Comparison of ENCODE assay signal across 7 mouse cellular contexts in genomic region chr7:43797333-43797769, GRCm38 (mm10). TPM values are rescaled to one million over a fixed set of nuclear protein-coding genes. Genes with fewer than 3 reads are reported as not detected.
A peak's percentile ranks its signal among the peaks of the same experiment; 100 is the strongest.
DNase-seq lines count a peak whose midpoint lies in the region; ATAC-seq and TF ChIP-seq lines count a peak whose summit lies in the region.

Gene Klk8, plus strand, starts transcription at chr7:43797577.

- H3K9ac ChIP-seq in ES-Bruce4 (ENCODE audit: low read depth, poor library complexity, severe bottlenecking): peak within 1 kb of the TSS; percentile 46
- H3K9ac ChIP-seq in neural tube, embryonic 15.5 days (replicated peaks): peak within 1 kb of the TSS; percentile 45

- no peak for TF ChIP-seq CTCF in ES-Bruce4 (IDR thresholded peaks at IDR 0.05; ENCODE audit: low read depth, low read length)
- TF ChIP-seq CTCF in bone marrow macrophage, adult 2 months (IDR thresholded peaks at IDR 0.05; ENCODE audit: low read depth, low read length): no peak
- no peak for TF ChIP-seq CTCF in lung, adult 2 months (IDR thresholded peaks at IDR 0.05; ENCODE audit: insufficient read depth, low read length)

- peak; percentile 74 for ATAC-seq in neural tube, embryonic 15.5 days (ENCODE audit: low FRiP score)
- ATAC-seq in erythroblast, adult 5-6 weeks (replicated peaks; ENCODE audit: low FRiP score, poor library complexity, severe bottlenecking): no peak

- H3K27me3 ChIP-seq in ES-Bruce4 (ENCODE audit: control insufficient read depth, insufficient read depth, low read length, poor library complexity, severe bottlenecking): no peaks in the 10 kb centered on the region
- H3K27me3 ChIP-seq in heart, embryonic 10.5 days (ENCODE audit: insufficient read depth, poor library complexity, severe bottlenecking): peaks cover 54% of the 10 kb centered on the region
- H3K27me3 ChIP-seq in neural tube, embryonic 15.5 days (replicated peaks): peaks cover 37% of the 10 kb centered on the region

- no peak for TF ChIP-seq POLR2A in ES-Bruce4 (IDR thresholded peaks at IDR 0.05; ENCODE audit: insufficient read depth, low read length)
- no peak for TF ChIP-seq POLR2A in bone marrow macrophage, adult 2 months (IDR thresholded peaks at IDR 0.05; ENCODE audit: borderline replicate concordance, low read depth, low read length)
- TF ChIP-seq POLR2A in lung, adult 2 months (IDR thresholded peaks at IDR 0.05; ENCODE audit: borderline replicate concordance, extremely low read depth, low read depth, low read length): no peak

- H3K27ac ChIP-seq in ES-Bruce4 (ENCODE audit: insufficient read depth, low read length): no peak within 1 kb of the TSS
- no peak within 1 kb of the TSS for H3K27ac ChIP-seq in bone marrow macrophage, adult 2 months (ENCODE audit: insufficient read depth, low read depth, low read length)
- H3K27ac ChIP-seq in heart, embryonic 10.5 days: 0 out of 2 replicates have a peak within 1 kb of the TSS, but pooled peaks have one; percentile 38
- no peak within 1 kb of the TSS for H3K27ac ChIP-seq in neural tube, embryonic 15.5 days (replicated peaks)

- no peak for TF ChIP-seq EP300 in ES-Bruce4 (IDR thresholded peaks at IDR 0.05; ENCODE audit: insufficient read depth, low read depth, low read length)

- under 1% methylated on average over 28 of the region's 28 CpGs for WGBS in heart, embryonic 10.5 days
- under 1% methylated on average over 28 of the region's 28 CpGs for WGBS in lung, adult 2 months
- under 1% methylated on average over 28 of the region's 28 CpGs for WGBS in neural tube, embryonic 15.5 days

- peak within 1 kb of the TSS; percentile 63 for H3K4me3 ChIP-seq in ES-Bruce4 (ENCODE audit: low read depth, low read length)
- peak within 1 kb of the TSS; percentile 62 for H3K4me3 ChIP-seq in bone marrow macrophage, adult 2 months (ENCODE audit: insufficient read depth, low read length)
- H3K4me3 ChIP-seq in heart, embryonic 10.5 days: peak within 1 kb of the TSS; percentile 68
- peak within 1 kb of the TSS; percentile 81 for H3K4me3 ChIP-seq in lung, adult 2 months (replicated peaks; ENCODE audit: extremely low read depth, low read depth, low read length)
- peak within 1 kb of the TSS; percentile 53 for H3K4me3 ChIP-seq in neural tube, embryonic 15.5 days (replicated peaks)

- no peaks in the 10 kb centered on the region for H3K36me3 ChIP-seq in ES-Bruce4 (ENCODE audit: control insufficient read depth, insufficient read depth, low read length, poor library complexity, severe bottlenecking)
- no peaks in the 10 kb centered on the region for H3K36me3 ChIP-seq in heart, embryonic 10.5 days
- H3K36me3 ChIP-seq in neural tube, embryonic 15.5 days: no peaks in the 10 kb centered on the region

- no peaks in the 10 kb centered on the region for H3K4me1 ChIP-seq in ES-Bruce4 (ENCODE audit: control insufficient read depth, insufficient read depth, low read length)
- H3K4me1 ChIP-seq in bone marrow macrophage, adult 2 months (ENCODE audit: control insufficient read depth, insufficient read depth, low read length): 0 out of 2 replicates have a peak, but pooled peaks cover 4% of the 10 kb centered on the region
- H3K4me1 ChIP-seq in heart, embryonic 10.5 days: peaks cover 12% of the 10 kb centered on the region; the same call in 1 of the 2 replicates
- peaks cover 4% of the 10 kb centered on the region for H3K4me1 ChIP-seq in lung, adult 2 months (ENCODE audit: control insufficient read depth, insufficient read depth, low read length)
- peaks cover 22% of the 10 kb centered on the region for H3K4me1 ChIP-seq in neural tube, embryonic 15.5 days

- no peak for DNase-seq in heart, embryonic 10.5 days (ENCODE audit: low spot score)
- DNase-seq in kidney, adult 9 months: peak; percentile 9
- peak; percentile 47 for DNase-seq in lung, adult 2 months

- no peaks in the 10 kb centered on the region for H3K9me3 ChIP-seq in ES-Bruce4 (replicated peaks; ENCODE audit: control insufficient read depth, insufficient read depth, low read length, poor library complexity, severe bottlenecking)
- no peaks in the 10 kb centered on the region for H3K9me3 ChIP-seq in heart, embryonic 10.5 days
- H3K9me3 ChIP-seq in neural tube, embryonic 15.5 days (replicated peaks): no peaks in the 10 kb centered on the region

- H3K4me2 ChIP-seq in neural tube, embryonic 15.5 days: peak within 1 kb of the TSS; percentile 87

RNA-seq across cellular contexts. Expression of gene Klk8, which starts in this region (rescaled TPM):
- 12.7 and 15.5 TPM in 2 replicates for polyA plus RNA-seq in ES-Bruce4 (2011; ENCODE audit: insufficient read depth, insufficient read length, low read depth, missing spikeins)
- not detected in 2 replicates for polyA plus RNA-seq in bone marrow macrophage, adult 2 months (2012; ENCODE audit: insufficient read depth, insufficient read length, missing spikeins)
- 25.2 and 28.5 TPM in 2 replicates for polyA plus RNA-seq in heart, embryonic 10.5 days (2016; fragmentation: Nextera tagmentation; extraction: Ambion mirVana)
- 14.5 and 23.8 TPM in 2 replicates for polyA plus RNA-seq in lung, adult 2 months (2012; rRNA removed)
- polyA plus RNA-seq in neural tube, embryonic 15.5 days (2015; fragmentation: Nextera tagmentation; extraction: Ambion mirVana): 12.6 and 15.5 TPM in 2 replicates
- 6.1 TPM in 1 of 2 replicates, not detected in the other for total RNA-seq in erythroblast, adult 5-6 weeks (2015; ENCODE audit: low replicate concordance)
- 0.56 and 8.3 TPM in 2 replicates for total RNA-seq in erythroblast, adult 5-6 weeks (2017; ENCODE audit: low replicate concordance)

Comparison
In these comparisons a context has a peak if more than half of its experiments do, and no peak if none do; other contexts are left out.
1. RNA of gene Klk8 (polyA plus RNA-seq): 25.2 to 28.5 TPM in heart, embryonic 10.5 days, 14.5 to 23.8 TPM in lung, adult 2 months, 12.7 to 15.5 TPM in ES-Bruce4 and 12.6 to 15.5 TPM in neural tube, embryonic 15.5 days; not detected in bone marrow macrophage, adult 2 months; every median in the first group is over 10 times any median in the second.
2. Peak in every context shown above with its lines, with median percentiles within 50 percentile points of each other: H3K4me3 ChIP-seq.